Mouse (Mus musculus): ENCODE measurements at regions not wholly inside any gene's neighbourhood (a gene's known extent, or its start where the extent isn't known, plus 50 kb on each side); places are given as distances from the start of the nearest gene placed in this dataset.
A peak's percentile ranks its signal among the peaks of the same experiment; 100 is the strongest.
"Not testable (repeated sequence)": the region's sequence is repeated elsewhere in the genome, so short reads cannot be mapped to it uniquely, and the experiment has no call there.

- intact Hi-C loops (cut with DNase I), result no loop called here
- DNase-seq, result no peak
Observed at GRCm38 (mm10) chr12:104637046-104638032, 114.4 kb downstream of the Dicer1 start.

DNA sequence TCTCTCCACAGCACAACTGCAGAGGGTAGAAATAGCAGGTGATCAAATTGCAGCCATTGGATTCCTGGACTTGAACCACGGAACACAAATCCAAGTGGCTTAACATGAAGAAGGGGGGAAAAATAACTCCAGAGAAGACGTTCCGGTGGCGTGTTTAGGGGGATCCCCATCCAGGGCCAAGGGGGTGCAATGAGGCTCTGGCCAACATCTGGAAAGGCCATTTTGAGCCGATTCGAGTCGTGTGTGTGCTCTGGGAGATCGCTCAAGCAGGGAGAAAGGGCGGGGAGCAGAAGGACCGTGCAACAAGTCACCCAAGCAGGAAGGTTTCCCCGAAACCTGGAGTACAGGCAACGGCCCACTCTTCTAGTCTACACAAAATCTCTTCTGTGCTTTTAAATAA is 115.3 kb downstream of the Dicer1 start:
- DNase-seq, result no peak
- intact Hi-C loops (cut with DNase I), result no loop called here

GRCm38 (mm10) chr12:104634818-104635217 is 116.9 kb downstream of the Dicer1 start:
- no peak for DNase-seq
- intact Hi-C loops (cut with DNase I), result no loop called here

DNA sequence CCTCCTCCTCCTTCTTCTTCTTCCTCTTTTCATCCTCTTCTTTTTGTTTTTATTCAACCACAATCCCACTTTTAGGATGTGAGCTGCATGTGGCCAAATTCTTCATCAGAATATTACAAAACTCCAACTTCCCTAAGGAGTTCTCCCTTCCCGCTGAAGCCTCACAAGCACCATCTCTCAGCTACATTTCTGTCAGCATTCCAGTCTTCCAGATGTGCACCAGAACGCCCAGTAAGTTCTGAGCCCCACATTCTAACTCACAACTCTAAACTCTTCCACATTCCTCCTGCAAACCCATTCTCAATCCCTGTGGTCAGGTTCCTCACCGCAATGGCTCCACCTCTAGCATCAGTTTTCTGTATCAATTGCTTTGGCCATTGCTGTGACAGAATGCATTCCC is 121.2 kb downstream of the Dicer1 start:
- no peak for DNase-seq

DNA sequence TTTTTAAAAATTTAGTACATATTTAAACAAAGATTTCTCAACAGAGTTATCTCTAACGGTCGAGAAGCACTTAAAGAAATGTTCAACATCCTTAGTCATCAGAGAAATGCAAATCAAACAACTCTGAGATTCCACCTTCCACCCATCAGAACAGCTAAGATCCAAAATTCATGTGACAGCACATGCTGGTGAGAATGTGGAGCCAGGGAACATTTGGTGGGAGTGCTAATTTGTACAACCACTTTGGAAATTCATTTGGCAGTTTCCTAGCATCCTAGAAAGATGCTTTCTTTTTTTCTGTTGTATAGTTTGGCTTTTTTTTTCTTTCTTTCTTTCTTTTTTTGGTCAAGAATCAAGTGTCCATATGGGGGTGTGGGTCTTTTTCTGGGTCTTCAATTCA is 122.3 kb downstream of the Dicer1 start:
- no peak for DNase-seq
- intact Hi-C loops (cut with DNase I), result no loop called here

More for the DNA sequence above, 121.2 kb downstream of the Dicer1 start:
- intact Hi-C loops (cut with DNase I), result no loop called here

- intact Hi-C loops (cut with DNase I), result no loop called here
- DNase-seq, result no peak
Observed at GRCm38 (mm10) chr12:104626054-104626453, 125.7 kb downstream of the Dicer1 start.

DNA sequence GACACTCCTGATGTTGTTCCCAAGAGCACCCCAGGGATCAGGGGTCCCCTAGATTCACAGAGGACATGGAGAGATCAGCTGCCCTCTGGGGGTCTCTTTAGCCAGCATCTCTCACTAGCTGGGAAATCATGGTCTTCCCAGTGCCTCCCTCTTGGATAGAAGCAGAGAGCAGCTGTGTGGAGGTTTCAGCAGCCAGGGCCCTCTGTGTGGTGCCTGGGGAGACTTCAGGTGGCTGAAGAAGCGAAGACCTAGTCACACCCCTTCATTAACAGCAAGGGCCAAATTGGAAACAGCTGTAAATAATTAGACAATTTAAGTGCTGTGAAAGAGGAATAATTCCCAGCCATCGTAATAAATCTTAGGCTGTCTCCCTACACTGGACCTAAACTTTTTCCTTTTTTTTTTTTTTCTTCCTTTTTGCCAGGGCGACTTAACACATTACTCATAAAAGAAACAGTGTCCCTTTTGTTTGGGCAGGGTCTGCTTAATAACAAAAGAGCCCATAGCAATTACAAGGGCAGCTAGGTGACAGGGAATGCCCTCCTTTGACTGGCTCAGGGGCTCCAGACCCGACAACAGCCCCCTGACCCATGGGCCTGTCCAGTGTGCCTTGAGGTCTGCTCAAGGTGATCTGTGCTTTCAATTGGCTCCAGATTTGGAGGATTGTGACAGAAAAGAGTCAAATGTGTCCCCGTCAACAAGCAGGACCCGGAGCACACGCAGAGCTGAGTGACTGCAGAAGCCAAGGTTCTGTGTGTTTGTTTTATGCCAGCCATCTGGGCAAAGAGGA is 127.7 kb downstream of the Dicer1 start:
- no peak for DNase-seq
- intact Hi-C loops (cut with DNase I), result no loop called here

DNA sequence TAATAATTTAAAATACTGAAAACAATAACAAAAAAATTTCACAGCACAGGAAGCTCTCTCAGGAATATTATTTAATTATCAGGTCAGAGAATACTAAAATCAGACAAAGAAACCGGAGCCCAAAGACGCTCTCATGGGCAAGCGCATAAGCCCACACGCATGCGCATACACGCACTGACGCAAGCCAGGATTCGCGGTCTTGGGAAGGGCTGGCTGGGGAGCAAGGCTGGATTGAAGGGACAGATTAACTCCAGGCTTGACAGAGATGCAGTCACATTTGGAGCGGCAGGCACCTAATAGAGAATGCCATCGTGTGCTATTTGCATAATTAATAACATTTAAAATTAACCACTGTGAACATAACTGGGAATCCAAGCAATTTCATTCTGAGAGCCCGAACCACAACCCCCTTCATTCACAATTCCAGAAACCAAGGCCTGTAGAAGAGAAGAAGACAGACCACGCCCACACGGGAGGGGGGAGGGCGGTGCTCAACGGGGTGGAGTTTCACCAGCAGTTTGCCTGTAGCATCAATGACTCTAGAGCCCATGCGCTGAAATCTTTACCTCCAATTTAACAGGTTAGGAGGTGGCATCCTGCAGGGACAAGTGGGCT is 134.5 kb downstream of the Dicer1 start:
- DNase-seq, result peak; percentile 25 to 33
- intact Hi-C loops (cut with DNase I), result loop anchor here (10.0 kb wide), 1 partner anchor 172 kb away; no protein-coding TSS in a partner anchor

GRCm38 (mm10) chr12:104614240-104614639 is 137.5 kb downstream of the Dicer1 start:
- intact Hi-C loops (cut with DNase I), result loop anchor here (10.0 kb wide), 1 partner anchor 169 kb away; no protein-coding TSS in a partner anchor
- DNase-seq, result peak; percentile 33 to 57

DNA sequence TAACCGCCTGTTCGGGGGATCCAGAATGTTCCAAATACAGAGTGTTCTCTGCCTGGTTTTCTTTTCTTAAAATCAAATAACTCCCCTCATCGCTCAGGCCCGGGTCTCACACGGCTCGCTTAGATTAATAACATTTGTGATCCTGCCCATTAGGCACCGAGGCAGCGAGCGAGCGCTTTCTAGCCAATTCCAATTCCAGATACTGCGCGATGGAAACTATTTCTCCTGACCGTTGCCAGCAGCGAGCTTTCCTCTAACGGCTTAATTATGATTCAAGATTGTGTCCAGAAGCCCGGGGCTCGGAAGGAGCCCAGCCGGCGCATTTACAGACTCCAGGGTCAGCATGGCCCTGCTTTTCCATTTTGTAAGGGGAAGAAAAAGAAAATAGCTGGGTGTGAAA is 136.6 kb upstream of the Gsc start:
- peak in 1 of 2 experiments; percentile 14 for DNase-seq
- intact Hi-C loops (cut with DNase I), result loop anchor here (10.0 kb wide), 1 partner anchor 165 kb away; no protein-coding TSS in a partner anchor

DNA sequence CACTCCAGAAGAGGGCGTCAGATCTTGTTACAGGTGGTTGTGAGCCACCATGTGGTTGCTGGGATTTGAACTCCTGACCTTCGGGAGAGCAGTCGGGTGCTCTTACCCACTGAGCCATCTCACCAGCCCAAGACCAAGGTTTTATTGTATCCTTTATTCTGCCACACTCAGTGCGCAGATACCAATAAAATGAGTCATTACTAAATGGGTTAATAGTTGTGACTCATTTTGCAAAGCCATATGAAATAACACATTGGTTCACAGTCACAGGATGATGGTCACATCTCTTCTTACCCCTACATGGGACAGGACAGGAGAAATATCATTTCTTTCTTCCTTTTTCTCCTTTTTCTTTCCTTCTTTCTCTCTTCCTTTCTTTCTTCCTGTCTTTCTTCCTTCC is 135.8 kb upstream of the Gsc start:
- intact Hi-C loops (cut with DNase I); DNase-seq: not testable (repeated sequence)

GRCm38 (mm10) chr12:104607410-104607809 is 134.3 kb upstream of the Gsc start:
- no peak for DNase-seq
- intact Hi-C loops (cut with DNase I), result no loop called here

DNA sequence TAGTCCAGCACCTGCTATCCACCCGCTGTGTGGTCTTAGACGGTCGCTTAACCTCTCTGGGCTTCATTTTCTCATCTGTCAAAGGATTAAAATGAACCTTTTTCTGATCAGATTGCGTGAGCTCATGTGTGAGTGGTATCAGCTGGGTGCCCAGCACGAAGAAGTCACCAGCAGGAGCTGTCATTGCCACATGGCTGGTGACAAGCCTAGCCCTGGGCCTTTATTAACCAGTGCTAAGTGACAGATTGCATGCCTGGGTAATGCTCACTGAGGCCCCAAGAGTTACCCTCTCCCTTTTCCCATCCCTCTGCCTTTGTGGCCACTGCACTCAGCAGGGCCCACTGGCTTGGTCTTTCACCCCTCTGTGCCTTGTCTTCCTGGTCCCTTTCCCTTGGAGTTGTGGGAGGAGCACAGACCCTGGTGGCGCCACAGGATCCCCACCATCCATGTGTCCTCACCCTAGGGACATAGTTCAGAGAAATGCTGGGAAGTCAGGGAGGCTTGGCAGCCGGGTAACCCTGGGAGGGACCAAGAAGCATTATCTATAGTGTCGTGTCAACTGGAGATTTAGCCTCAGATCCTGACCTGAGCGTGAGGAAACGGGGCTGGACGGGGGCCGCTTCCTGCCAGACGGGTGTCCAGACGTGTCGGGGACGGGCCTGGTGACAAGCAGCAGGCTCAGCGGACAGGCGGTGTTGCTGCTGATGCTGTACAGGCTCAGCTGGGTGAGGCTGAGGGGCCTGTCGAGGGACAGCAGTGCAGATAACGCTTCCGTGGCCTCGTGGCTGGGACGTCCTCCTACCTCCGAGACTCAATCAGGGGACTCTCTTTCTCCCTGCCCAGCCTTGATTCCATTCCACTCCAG is 132.6 kb upstream of the Gsc start:
- peak; percentile 36 to 38 for DNase-seq
- intact Hi-C loops (cut with DNase I), result no loop called here

DNA sequence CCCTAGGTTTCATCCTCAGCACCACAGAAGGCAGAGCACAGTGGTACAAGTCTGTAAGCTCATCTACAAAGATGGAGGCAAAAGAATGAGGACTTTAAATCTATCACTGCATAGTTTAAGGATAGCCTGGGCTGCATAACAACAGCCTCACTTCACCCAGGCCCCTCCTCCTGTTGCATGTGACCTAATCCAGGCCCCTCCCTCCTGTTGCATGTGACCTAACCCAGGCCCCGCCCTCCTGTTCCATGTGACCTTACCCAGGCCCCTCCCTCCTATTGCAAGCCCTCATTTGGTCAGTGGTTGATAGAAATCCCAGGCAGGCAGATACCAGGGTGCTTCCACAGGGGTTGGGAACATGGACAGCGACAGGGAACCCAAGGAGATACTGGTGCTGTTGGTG is 124.9 kb upstream of the Gsc start:
- no peak for DNase-seq
- intact Hi-C loops (cut with DNase I), result no loop called here

- intact Hi-C loops (cut with DNase I), result no loop called here
- DNase-seq, result peak; percentile 36 to 50
Observed at GRCm38 (mm10) chr12:104593526-104594155, 120.5 kb upstream of the Gsc start.

DNA sequence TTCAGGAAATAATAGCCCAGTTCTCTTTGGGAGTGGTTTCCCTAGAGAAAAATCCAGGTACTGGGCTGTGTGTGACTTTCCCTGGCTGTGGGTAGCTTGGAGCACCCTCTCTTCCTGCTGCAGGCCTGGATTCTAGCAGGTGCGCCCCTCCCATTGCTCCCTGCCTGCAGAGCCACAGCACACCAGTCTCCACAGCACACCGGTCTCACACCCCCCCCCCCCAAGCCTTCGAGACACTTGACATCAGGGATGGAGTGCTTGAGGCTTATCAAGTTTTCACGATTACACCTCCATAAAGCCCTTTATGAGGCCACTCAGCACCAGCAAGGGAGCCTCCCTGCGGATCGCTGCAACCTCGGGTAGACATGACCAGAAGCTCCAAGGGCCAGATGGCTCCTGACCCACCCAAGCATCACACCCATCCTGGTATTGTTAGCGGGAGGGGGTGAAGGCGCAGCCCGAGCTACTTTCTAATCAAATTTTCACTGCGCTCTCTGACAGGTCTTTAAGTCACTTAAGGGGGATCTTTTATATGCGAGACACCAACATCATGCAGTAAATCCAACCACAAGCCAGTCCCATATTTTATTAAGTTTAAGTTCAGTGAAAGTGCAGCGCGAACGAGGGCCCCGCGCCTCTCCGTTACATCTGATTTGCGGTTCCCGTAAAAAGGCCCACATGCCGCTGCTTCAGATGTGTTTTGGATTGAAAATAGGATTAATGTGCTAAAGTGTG is 119.8 kb upstream of the Gsc start:
- intact Hi-C loops (cut with DNase I), result no loop called here
- no peak for DNase-seq

- intact Hi-C loops (cut with DNase I), result no loop called here
- no peak for DNase-seq
Observed at GRCm38 (mm10) chr12:104591571-104591970, 118.4 kb upstream of the Gsc start.

DNA sequence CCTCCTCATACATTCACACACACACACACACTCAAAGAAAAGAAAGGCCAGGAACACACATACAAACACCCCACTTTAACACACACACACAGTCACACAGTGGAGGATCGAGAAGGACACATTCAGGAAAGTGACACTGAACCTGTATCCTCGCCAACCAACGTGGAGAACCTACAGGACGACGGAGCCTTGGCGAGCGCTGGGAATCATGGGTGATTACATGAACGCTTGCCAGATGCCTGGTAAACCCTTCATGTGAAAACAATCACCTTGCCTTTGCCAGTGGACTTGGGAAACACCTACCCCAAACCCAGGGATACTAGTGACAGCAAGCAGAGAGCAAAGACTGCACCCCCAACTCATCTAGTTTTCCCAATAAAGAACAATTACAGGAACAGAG is 117.2 kb upstream of the Gsc start:
- DNase-seq, result no peak
- intact Hi-C loops (cut with DNase I), result no loop called here

DNA sequence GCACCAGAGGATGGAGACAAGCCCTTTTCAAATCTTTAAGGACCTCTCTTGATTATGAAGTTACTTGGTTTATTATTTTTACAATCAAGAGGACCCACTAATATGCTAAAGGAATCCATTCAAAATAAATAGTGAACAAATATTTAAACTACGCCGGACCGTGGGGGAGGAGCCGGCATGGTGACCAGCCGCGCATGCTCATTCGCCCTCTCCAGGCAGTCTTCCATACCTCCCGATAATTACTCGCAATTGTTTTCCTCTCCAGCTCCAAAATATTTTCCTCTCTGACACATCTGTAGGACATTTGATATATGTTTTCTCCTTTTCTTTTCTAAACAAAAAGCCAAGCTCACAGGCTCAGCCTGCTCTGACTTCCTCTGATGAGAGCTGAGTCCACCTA is 111.3 kb upstream of the Gsc start:
- intact Hi-C loops (cut with DNase I), result no loop called here
- no peak for DNase-seq

Data from heart, postnatal 10 days (tissue).